Mouse (Mus musculus): ENCODE measurements around the gene Pld4.
A peak's percentile ranks its signal among the peaks of the same experiment; 100 is the strongest.

Pld4 gene

DNA sequence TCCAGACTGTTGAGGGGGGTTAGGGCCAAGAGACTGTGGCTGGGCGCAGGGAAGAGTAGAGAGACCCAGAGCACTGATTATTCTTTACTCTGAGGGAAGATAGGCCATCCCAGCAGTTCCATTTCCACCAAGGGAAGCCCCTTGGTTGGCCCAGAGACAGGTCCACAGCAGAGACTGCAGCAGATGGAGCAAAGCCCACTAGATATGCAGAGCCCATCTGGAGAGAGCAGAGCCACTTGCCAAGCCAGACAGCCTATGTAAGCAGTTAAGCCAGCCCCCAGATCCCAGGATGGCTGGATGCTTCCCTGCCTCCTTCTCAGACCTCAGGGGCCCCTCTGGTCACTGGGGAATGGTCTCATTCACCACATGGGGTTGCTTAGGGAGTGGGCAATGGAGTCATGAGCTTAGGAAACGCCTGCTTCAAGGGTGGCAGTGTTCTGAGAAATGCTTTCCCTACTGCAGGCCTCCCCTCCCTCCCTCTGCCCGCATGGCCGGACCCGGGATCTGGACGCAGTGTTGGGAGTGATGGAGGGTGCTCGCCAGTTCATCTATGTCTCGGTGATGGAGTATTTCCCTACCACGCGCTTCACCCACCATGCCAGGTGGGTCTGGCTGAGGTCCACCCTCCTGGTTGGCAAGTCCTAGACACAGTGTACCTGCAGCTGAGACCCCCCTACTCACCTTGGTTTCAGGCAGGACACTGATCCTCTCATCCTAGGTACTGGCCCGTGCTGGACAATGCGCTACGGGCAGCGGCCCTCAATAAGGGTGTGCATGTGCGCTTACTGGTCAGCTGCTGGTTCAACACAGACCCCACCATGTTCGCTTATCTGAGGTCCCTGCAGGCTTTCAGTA is 6.8 kb downstream of the Pld4 start:
- DNase-seq (ENCODE audit: low read depth, low spot score): no peak

- DNase-seq (ENCODE audit: low read depth, low spot score): no peak
Observed at GRCm38 (mm10) chr12:112768166-112768565, 7.7 kb downstream of the Pld4 start.

DNA sequence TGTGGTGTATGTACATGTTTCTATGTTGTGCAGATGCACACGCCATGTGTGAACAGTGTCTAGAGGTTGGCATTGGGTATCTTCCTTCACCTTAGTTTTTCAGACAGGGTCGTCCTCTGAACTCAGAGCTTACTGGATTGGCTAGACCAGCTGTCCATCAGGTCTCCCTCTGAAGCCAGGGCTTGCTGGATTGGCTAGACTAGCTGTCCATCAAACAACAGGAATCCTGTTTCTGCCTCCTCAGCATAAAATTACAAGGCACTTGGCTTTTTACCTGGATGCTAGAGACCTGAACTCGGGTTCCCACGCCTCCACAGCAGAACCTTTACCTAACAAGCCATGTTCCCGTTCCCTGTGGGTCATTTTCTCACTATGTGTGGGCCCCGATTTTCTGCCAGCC is 8.6 kb downstream of the Pld4 start:
- DNase-seq (ENCODE audit: low read depth, low spot score): peak; percentile 17

- DNase-seq (ENCODE audit: low read depth, low spot score): no peak
Observed at GRCm38 (mm10) chr12:112769751-112770150, 9.3 kb downstream of the Pld4 start.

DNA sequence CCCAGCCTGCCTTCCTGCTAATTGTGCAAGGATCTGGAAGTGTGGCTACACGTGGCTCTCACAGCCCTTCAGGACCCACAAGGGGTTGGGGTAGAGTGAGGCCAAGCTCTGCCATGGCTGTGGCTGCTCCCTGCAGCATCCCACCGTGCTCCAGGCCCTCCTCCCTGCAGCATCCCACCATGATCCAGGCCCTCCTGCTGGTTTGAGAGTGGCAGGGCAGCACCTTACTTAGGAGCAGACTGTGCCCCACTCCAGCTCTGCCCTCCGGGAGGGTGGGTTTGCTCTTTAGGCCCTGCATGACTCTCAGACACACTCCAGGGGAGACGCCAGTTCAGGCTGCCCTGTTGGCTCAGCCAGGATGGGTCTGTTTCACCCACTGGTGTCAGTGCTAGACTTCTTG is 9.9 kb downstream of the Pld4 start:
- no peak for DNase-seq (ENCODE audit: low read depth, low spot score)

DNA sequence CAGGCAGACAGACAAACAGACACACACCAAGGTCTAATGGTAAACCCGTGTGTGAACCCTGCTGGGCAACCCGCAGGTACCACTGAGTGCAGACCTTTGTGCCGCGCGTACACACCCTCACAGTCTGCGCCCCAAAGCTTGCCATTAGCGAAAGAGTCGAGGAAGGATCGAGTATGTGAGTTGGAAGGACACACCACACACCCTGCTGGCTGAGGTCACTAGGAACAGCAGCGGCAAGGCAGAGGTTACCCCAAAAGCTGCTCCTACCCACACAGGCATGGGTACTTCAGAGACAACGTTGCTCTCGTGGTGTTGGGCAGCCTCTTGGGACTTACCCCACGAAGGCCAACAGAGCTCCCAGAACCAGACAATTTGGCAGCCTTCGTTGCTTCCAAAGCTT is 11.9 kb downstream of the Pld4 start:
- DNase-seq (ENCODE audit: low read depth, low spot score): no peak

DNA sequence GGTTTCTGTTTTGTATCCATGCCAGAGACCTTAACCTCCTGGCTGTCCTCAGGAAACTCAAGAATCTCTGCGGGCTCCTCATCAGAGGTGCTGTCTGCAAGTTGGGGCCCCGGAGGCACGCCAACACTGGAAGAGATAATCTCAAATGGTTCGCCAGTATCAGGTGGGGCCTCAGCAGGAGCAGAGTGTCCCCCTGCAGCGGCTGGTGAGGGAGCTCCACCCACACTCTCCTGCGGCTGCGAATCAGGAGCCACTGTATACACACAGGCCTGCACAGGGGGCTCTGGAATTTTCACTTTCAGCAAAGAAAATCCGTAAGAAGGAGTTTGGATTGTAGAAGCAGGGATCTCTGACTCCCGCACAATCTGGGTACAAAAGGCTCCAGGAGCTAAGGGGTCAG is 12.9 kb downstream of the Pld4 start:
- no peak for DNase-seq (ENCODE audit: low read depth, low spot score)

- DNase-seq (ENCODE audit: low read depth, low spot score): no peak
Observed at GRCm38 (mm10) chr12:112774026-112774425, 13.6 kb downstream of the Pld4 start.

DNA sequence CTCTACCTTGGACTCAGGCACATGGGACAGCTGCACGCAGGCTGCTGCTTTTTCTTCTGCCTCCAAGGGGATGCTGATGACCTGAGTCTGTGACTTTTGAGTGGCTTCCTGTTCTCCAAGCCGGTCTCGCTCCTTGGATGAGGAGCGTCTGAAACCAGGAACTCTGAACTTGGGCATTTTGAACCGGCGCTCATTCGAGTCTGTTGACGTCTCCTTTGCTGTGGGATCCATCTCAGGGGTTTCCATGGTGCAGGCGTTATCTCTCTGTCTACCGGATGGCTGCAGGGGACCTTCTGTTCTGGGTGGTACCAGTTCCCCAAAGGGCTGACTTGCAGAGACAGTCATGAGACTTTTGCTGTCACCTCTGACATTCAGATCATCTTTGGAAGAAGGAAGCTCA is 14.0 kb downstream of the Pld4 start:
- DNase-seq (ENCODE audit: low read depth, low spot score): no peak

DNA sequence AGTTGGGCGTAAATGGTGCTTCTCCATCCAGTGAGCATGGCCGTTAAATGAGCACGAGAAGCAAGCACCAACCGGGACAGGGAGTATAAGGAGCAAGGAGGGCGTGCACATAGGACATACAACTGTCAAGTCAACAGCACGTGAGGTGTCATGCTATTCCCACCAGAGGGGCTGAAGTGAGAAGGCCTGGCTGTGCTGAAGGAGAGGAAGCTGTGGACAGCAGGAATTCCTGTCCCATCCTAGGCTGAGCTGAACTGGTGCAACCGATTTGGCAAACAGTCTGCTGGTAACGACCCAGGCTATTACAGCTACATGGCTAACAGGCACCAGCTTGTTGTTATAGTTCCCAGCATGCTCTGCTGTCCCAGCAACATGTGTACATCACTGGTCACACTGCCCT is 30.6 kb downstream of the Pld4 start:
- no peak for DNase-seq (ENCODE audit: low read depth, low spot score)

DNA sequence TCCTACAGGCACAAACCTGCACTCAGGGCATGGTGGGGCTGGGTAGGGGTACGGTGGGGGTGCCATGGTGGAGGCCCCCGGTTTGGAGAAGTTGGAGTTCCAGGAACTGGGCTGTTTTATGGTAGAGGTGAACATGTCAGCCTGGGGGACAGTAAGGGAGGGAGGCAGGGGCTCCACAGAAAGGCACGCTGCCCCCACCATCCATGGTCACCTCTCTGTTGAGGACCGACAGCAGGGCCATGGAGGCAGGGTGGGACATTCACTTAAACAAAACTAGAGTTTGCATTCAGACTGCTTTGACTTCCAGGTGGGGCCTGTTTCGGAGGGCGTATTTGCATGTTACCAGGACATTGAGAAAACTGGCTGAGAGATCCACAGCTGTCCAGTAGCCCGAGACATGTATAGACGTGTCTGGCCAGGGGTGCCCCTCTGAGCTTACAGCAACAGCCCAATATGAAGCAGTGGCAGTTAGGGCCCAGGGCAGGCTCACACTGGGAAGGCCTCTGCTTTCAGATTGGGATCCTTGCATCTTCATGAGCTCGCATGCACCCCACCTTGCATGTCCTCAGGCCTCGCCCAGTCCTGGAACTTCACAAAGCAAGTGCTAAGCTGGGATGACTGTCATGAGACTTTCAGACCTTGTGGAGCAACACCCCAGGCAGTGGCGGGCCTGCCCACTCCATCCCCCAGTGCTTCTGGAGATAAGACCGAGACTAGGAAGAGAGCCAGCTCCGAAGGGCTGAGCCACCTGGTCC is 33.3 kb downstream of the Pld4 start:
- DNase-seq (ENCODE audit: low read depth, low spot score): no peak

DNA sequence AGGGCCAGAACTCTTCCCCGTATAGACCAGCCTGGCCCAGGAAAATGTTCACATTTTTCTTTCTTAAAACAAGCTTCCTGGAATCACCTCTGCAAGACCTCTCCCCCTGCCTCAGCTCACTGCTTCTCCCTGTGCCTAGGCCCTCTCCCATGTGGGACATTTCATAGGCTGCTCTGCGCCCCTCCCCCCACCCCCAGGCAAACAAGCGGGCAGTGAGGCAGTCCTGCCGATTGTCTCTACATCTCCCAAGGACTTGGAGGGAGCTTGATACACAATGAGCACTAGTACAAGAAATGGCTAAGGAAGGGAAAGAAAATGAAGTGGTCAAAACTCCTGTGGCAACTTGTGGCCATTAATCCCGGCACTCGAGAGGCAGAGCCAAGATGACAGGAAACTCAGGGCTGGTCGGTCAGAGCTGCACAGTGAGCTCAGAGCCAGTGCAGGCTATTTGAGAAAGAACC is 33.9 kb downstream of the Pld4 start:
- DNase-seq (ENCODE audit: low read depth, low spot score): no peak

- DNase-seq (ENCODE audit: low read depth, low spot score): no peak
Observed at GRCm38 (mm10) chr12:112794998-112795397, 34.5 kb downstream of the Pld4 start.

- DNase-seq (ENCODE audit: low read depth, low spot score): no peak
Observed at GRCm38 (mm10) chr12:112795466-112796104, 35.1 kb downstream of the Pld4 start.

DNA sequence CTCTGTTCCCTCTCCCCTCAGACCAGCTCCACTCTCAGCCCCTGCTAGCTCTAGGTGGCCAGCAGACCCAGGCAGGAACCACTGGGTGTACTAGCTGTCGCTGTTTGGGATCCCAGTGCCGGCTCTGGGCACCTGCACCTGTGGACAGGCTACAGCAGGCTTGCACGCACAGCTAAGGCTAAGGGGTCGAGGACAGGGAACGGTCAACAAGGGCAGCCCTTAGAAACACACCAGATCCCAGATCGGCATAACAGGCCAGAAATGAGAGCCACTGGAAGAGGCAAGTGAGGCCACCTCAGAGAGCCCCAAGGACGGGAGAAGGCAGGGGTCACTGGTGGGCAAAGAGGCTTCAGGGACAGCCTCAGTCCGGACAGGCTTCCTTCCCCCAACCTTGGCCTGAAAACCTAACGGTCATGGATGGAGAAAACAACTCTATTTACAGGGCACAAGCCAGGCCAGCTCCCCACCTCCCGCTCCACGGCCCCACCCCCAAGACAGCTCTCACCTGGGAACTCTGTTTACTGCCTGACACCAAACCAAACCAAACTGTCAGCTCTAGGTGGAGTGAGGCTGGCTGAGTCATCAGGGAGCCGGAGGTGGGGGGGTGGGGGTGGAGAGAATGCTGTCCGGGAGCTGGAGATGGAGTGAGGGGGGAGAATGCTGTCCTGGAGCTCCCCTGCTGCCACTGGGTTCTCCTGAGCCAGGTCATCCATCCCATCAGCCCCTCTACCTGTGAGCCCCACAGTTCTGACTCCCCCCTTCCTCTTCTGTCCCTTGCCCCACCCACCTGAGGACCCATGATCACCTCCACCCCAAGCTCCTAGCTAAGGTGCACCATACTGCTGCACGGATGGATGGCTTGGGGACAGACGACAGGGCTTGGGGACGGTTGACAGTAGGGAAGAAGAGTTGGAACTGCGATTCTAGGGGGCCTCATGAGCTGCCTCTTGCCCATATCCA is 36.4 kb downstream of the Pld4 start:
- DNase-seq (ENCODE audit: low read depth, low spot score): no peak

DNA sequence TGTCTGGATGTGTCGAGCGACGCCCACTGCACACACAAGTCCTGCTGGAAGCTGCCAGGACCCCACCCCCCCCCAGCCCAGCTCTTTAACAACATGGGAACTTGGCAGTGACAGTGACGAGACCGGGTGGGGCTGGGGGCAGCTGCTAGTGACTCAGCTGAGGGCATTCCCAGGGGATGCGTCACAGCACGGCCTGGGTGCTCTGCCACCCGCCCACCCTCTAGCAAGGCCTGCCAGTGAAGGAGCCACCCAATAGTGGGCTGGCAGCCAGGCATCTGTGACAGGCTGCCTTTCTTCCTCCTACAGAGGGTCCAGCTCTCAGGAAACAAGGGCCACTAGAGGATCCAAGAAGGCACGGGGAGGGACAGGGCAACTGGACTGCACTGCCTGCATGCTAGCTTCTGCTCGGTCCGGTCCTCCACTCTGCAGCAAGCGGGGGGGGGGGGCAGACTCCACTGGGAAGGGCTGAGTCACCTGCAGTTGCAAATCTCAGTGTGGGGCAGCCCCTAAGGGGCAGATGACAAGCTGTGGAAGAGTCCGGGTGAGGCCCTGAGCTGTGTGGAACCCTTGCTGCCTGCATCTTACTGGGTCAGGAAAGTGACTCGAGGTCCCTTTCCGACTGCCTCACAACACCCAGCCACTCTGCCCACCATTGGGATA is 37.3 kb downstream of the Pld4 start:
- DNase-seq (ENCODE audit: low read depth, low spot score): no peak

GRCm38 (mm10) chr12:112798332-112798681 is 37.9 kb downstream of the Pld4 start:
- DNase-seq (ENCODE audit: low read depth, low spot score): no peak

DNA sequence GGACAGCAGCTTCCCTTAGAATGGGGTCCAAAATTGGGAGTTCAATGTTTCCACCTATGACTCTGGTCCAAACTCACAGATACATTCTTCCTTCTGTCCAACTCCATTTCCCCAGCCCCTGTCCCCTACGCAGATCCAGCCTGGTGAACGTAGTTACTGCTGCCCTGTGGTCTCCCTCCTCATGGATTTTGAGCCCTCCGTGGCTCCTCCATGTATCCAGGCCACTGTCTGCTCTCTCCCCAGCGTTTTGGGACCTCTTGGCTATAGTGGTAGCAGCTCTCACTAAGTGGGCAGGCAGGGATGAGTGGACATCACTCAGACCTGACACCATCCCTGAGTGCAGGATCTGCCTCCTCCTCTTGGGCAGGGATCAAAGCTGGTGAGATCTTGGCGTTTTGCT is 38.3 kb downstream of the Pld4 start:
- DNase-seq (ENCODE audit: low read depth, low spot score): no peak

- DNase-seq (ENCODE audit: low read depth, low spot score): no peak
Observed at GRCm38 (mm10) chr12:112799237-112799970, 38.9 kb downstream of the Pld4 start.

- peak; percentile 66 for DNase-seq (ENCODE audit: low read depth, low spot score)
Observed at GRCm38 (mm10) chr12:112800476-112800875, 40.0 kb downstream of the Pld4 start.
